Mouse (Mus musculus): ENCODE measurements around the gene Iqsec1.
A peak's percentile ranks its signal among the peaks of the same experiment; 100 is the strongest.

Gene Iqsec1

DNA sequence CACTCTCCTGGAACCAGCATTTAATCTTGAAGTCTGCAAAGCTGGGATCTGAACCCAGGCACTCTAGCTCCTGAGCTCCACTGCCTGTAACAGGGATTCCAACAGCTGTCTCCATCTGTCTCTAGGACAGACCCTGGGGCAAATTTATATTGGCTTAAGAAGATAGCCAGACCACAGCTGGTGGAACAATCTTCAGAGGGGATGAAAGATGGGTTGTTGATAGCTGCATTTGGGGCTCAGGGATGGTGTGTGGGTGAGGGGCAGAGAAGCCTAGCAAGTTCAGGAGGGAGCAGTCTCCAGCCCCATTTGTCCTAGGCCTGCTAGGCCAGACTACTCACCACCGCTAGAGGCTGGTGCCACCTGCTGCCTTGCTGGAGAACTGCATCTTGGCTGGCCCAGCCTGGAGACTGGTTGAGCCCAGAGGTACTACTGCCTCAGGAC, 260.0 kb downstream of the Iqsec1 start:
- DNase-seq (ENCODE audit: extremely low spot score, low spot score), result peak; percentile 83

GRCm38 (mm10) chr6:90727826-90728225, 260.7 kb downstream of the Iqsec1 start:
- DNase-seq (ENCODE audit: extremely low spot score, low spot score), result no peak

- DNase-seq (ENCODE audit: extremely low spot score, low spot score), result no peak
Measured at GRCm38 (mm10) chr6:90726711-90727122, 261.8 kb downstream of the Iqsec1 start.

GRCm38 (mm10) chr6:90725526-90725925, 263.0 kb downstream of the Iqsec1 start:
- no peak for DNase-seq (ENCODE audit: extremely low spot score, low spot score)

GRCm38 (mm10) chr6:90722993-90723392, 265.5 kb downstream of the Iqsec1 start:
- no peak for DNase-seq (ENCODE audit: extremely low spot score, low spot score)

DNA sequence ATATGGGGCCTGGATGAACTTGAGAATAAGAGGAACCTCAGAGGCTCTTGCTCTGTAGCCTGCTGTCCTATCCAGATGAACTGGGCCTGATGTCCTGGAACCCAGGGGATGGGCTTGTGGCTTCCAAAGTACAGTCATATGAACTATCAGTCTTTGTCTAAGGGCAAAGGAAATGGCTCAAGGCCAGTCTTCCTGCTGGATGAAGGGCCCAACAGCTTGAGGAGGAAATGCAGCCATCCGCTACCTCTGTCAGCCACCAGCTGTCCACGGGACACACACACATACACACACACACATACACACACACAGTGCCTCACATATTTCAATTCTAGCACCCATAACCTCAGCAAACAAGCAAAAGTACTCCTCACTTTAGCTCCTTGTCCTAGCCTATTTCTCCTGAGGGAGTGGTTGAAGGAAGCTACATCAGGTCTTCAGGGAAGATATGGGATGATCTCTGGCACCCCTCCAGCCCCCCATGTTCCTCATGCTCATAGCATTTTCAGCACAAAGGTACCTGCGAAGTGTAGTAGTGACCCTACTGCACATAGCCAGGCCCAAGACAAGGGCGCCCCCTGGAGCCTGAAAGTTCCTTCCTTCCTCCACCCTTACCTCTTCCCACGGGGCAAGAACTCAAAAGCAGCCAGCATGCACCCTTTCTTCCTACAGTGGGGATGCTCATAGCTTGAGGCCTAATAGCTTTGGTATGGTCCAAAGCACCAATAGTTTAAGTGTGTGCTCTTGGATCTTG, 267.3 kb downstream of the Iqsec1 start:
- no peak for DNase-seq (ENCODE audit: extremely low spot score, low spot score)

GRCm38 (mm10) chr6:90720201-90720600, 268.3 kb downstream of the Iqsec1 start:
- no peak for DNase-seq (ENCODE audit: extremely low spot score, low spot score)

DNA sequence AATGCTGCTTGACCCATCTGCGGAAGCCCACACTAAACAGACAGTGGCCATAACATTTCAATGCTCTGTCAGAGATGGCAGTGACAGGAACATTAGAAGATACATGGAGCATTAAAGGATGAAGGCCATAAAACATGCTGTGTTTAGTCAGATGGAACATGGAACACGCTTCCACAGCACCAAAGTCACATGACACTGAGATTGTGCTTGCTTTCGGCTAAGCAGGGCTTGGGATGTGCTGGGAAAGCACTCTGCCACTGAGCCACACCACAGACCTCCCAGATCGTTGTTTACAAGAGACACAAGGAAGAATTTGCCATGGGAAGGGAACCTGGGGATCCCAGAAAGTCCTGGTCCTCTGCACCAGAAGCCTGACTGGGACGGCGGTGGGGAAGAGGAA, 269.1 kb downstream of the Iqsec1 start:
- DNase-seq (ENCODE audit: extremely low spot score, low spot score), result no peak

- DNase-seq (ENCODE audit: extremely low spot score, low spot score), result no peak
Measured at GRCm38 (mm10) chr6:90718477-90718876, 270.0 kb downstream of the Iqsec1 start.

- no peak for DNase-seq (ENCODE audit: extremely low spot score, low spot score)
Measured at GRCm38 (mm10) chr6:90717711-90718110, 270.8 kb downstream of the Iqsec1 start.

DNA sequence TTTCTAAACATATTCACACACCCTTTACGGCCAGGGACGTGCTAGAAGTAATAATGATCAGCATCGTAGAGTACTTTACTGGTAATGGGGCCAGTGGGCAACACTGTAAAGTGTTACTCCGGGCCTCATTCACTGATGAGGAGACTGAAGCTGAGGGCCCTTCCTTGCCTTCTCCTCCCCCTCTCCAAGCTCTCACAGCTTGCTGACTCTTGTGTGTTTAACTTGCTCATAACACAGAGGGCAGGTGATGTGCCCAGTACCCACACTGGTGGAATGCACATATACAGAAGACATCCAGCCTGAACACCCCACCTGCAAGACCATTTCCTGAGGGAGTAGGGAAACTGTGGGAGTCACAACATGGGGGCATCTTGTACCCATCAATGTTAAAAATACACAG, 271.6 kb downstream of the Iqsec1 start:
- no peak for DNase-seq (ENCODE audit: extremely low spot score, low spot score)

DNA sequence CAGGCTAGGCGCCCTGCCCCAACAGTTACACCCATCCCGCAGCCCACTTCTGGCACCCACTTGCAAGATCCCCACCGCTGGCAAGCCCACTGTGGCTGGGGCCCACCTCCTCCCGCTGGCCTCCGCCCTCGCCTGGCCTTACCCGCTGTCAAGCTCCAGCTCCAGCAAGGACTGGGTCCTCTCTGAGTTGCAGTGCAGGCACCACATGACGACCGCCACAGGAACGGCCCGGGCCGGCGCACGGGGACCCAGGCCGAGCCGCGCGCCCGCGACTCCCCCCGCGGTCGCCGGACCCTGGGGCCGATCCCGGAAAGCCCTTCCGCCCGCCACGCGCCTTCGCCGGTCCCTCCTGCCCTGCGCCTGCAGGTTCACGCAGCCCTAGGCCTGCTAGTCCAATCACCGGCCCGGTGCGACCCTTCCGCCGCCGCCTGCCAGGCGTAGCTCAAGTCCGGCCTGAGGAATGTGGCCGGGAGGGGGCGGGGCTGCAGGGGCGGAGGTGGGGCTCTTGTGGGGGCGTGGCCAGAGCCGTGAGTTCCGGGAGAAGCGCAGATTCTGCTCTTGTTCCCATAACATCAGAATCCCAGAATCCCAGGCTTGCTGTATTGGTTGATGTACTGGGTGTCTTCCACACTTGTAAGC, 272.3 kb downstream of the Iqsec1 start:
- peak; percentile 92 for DNase-seq (ENCODE audit: extremely low spot score, low spot score)

DNA sequence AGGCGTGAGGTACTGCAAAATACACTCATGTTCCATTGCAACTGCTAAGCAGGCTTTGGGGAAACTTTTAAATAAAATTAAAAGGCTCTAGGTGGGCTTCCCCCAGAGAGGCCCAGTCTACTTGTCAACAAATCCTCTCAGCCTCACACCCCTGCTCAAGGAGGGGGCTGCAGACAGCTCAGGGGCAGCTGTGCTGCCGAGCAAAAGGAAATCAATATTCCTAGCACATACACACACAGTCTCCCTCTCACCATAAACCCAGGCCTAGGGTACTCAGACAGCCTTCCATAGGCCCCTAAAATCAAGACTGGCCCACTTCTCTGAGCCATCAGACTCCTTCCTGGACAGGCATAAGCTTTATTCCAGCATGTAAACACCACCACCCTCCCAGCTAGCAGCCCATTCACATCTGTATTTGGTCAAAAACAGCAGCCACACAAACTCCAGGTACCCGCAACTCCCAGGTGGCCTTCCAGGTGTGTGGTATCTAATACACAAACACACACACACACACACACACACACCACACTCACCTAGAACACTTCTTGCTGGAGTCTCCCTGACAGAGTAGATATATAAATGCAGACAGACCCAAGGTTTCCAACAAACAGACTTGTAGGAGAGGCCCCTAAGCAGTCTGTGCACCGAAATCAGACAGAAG, 273.1 kb downstream of the Iqsec1 start:
- DNase-seq (ENCODE audit: extremely low spot score, low spot score), result no peak

DNA sequence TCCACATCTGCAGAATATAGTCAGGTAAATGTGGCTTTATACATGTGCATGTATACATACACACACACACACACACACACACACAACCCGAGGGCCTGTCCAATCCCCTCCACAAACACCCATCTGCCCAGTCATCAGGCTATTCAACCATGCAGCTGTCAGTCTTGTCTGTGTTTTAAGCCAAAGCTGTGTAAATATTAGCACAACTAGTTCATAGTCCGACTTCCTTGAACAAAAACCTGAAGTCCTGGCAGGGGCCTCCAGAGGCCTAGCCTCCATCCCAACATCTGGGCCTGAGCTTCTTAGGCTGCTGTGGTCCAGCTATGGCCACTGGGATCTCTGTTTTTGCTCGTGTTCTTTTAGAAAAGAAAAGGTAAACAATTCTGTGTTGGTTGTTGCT, 274.8 kb downstream of the Iqsec1 start:
- DNase-seq (ENCODE audit: extremely low spot score, low spot score), result no peak

GRCm38 (mm10) chr6:90712486-90713480, 275.7 kb downstream of the Iqsec1 start:
- DNase-seq (ENCODE audit: extremely low spot score, low spot score), result no peak

DNA sequence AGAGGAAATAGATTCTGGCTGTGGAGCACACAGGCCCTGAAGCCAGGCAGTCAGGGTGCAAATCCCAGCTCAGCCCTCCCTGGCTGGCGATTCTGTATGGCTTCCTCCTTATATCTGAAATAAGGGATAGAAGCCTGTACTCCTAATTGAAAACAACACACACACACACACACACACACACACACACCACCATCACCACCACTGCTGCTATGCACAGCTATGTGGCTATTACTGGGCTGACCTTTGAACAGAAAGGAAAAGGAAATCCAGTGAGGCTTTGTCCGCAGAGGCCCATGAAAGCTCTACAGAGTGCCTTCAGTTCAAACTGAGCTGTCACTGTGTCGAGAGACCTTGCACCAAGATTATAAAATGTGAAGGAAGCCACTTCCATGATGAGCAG, 276.4 kb downstream of the Iqsec1 start:
- no peak for DNase-seq (ENCODE audit: extremely low spot score, low spot score)

- peak; percentile 36 for DNase-seq (ENCODE audit: extremely low spot score, low spot score)
Measured at GRCm38 (mm10) chr6:90711476-90712035, 276.9 kb downstream of the Iqsec1 start.

DNA sequence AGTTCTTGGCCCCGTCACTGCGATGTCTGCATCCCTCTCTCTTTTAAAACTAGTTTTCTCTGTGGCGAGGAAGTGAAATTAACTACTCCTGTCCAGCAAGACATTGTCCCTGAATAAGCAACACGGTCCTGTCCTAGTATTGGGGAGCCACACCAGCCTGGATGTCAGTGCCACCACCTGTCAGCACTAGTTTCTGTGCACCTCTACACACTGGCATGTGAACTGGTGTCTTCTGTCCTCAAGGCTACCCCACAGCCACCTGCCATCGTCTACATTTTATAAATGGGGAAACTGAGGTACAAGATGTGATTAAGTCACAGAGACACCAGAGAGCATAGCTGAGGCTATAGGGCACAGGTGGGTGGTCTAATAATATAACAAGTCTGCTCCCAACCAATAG, 277.7 kb downstream of the Iqsec1 start:
- DNase-seq (ENCODE audit: extremely low spot score, low spot score), result no peak

- no peak for DNase-seq (ENCODE audit: extremely low spot score, low spot score)
Measured at GRCm38 (mm10) chr6:90709929-90710777, 278.3 kb downstream of the Iqsec1 start.

DNA sequence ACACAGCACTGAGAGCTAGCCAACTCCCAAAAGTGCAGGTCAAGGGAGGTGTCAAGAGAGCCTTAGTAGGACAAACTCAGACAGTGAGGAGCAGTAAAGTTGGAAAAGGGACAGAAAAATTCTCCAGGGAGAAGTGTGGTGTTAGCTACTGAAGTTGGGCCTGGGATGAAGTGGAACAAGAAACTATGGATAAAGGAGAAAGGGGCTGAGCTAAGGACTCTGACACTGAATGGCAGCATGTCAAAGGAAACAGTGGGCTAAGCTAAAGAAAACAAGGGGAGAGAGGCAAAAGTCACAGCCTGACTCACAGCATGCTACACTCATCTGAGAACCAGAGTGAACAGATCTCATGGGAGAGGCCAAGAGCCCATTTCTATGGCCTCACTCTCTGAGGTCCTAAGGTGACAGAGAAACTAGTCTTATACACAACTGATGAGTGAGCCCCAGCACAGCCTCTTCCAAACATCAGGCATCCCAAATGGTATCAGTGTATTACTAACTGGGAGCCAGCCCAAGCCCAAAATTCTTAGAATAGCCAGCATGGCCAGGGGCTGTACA, 280.3 kb downstream of the Iqsec1 start:
- DNase-seq (ENCODE audit: extremely low spot score, low spot score), result no peak
